Comparison of ENCODE assay signal across 9 mouse cellular contexts in the genomic region with DNA sequence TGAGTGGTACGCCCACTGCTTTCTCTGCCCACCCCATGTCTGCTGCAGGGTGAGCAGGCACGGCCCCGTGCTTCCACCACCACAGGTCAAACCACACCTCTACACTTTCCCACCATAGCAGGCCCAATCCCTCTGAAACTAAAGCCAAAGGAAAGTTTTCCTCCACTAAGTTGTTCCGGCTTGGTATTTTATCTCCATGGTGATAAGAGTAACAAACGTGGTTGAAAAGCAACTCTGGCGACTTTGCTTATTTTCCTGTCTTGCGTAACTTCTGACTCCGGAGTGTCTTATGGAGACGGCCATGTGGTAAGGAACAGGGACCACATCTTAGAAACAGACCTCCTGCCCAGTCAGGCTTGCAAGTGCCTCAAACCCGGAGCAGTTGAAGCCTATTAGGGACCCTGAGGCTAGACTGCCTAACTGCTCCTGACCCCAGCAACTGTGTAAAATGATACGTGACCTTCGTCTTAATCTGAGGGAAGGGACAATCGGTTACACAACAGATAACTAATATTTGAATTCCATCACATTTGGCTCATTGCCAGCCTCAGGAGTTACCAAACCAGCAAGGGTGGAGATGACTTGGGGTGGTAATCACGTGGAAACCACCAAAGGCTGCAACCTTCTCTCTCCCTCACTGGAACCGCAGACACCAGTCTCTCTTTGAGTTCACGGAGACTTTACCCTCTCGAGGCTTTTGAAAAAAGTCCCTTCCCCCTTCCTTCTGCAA. TPM values are rescaled to one million over a fixed set of nuclear protein-coding genes. Genes with fewer than 3 reads are reported as not detected.
DNase-seq lines count a peak whose midpoint lies in the region; ATAC-seq lines count a peak whose summit lies in the region.
"Had no signal": no experiment of that assay in that cellular context is flagged by ENCODE, and none has a peak within 500 bp of the region (broad histone marks: within the 10 kb centered on the region; RNA-seq: fewer than 3 reads in every experiment).

No protein-coding gene starts in this region.

- DNase-seq in liver, embryonic 13.5 days, result peak; percentile 29
- peak; percentile 68 for DNase-seq in skeletal muscle tissue, adult 2 months (ENCODE audit: low read depth, low spot score)
- DNase-seq in layer of hippocampus, adult 18-20 months (ENCODE audit: low spot score in 2 of 2), result no peak

- H3K9me3 ChIP-seq in kidney, embryonic 14.5 days (ENCODE audit: control insufficient read depth, low read length), result no peaks in the 10 kb centered on the region
- no peaks in the 10 kb centered on the region for H3K9me3 ChIP-seq in kidney, embryonic 15.5 days (replicated peaks)
- no peaks in the 10 kb centered on the region for H3K9me3 ChIP-seq in liver, embryonic 13.5 days (replicated peaks)
- H3K9me3 ChIP-seq: limb, embryonic 15.5 days had no signal

- peak; percentile 13; the same call in 1 of the 2 replicates for ATAC-seq in kidney, embryonic 14.5 days (ENCODE audit: low FRiP score, low TSS enrichment)
- no peak for ATAC-seq in kidney, embryonic 15.5 days (replicated peaks; ENCODE audit: low FRiP score)
- ATAC-seq in common myeloid progenitor, adult 5-6 weeks (replicated peaks; ENCODE audit: low read depth, poor library complexity, severe bottlenecking), result peak; percentile 75
- ATAC-seq in liver, embryonic 13.5 days (ENCODE audit: low read depth), result peak; percentile 18; the same call in 1 of the 2 replicates
- ATAC-seq in erythroid progenitor cell, adult 5-6 weeks (replicated peaks; ENCODE audit: low FRiP score, poor library complexity, severe bottlenecking), result no peak
- ATAC-seq in cerebellum, adult (ENCODE audit: insufficient number of reproducible peaks, low FRiP score, low TSS enrichment), result no peak

- no peak overlapping the region for H3K27ac ChIP-seq in kidney, embryonic 14.5 days (ENCODE audit: low read depth, low read length)
- no peak overlapping the region for H3K27ac ChIP-seq in kidney, embryonic 15.5 days
- peak overlapping the region; percentile 69 for H3K27ac ChIP-seq in liver, embryonic 13.5 days
- H3K27ac ChIP-seq: limb, embryonic 15.5 days had no signal

- peaks cover 3% of the 10 kb centered on the region; the same call in 1 of the 2 replicates for H3K4me1 ChIP-seq in kidney, embryonic 14.5 days (ENCODE audit: control insufficient read depth, insufficient read depth, low read length)
- H3K4me1 ChIP-seq in kidney, embryonic 15.5 days, result peaks cover 15% of the 10 kb centered on the region
- H3K4me1 ChIP-seq in liver, embryonic 13.5 days (replicated peaks), result peaks cover 58% of the 10 kb centered on the region
- H3K4me1 ChIP-seq: limb, embryonic 15.5 days had no signal

- H3K4me2 ChIP-seq in kidney, embryonic 14.5 days (replicated peaks; ENCODE audit: low read depth, low read length), result no peak overlapping the region
- H3K4me2 ChIP-seq in kidney, embryonic 15.5 days, result no peak overlapping the region
- H3K4me2 ChIP-seq in liver, embryonic 13.5 days, result 0 out of 2 replicates have a peak overlapping the region, but pooled peaks have one; percentile 3
- H3K4me2 ChIP-seq: limb, embryonic 15.5 days had no signal

- no peaks in the 10 kb centered on the region for H3K27me3 ChIP-seq in kidney, embryonic 14.5 days (ENCODE audit: control insufficient read depth, insufficient read depth, low read length)
- H3K27me3 ChIP-seq in kidney, embryonic 15.5 days, result no peaks in the 10 kb centered on the region
- H3K27me3 ChIP-seq in liver, embryonic 13.5 days, result no peaks in the 10 kb centered on the region
- H3K27me3 ChIP-seq: limb, embryonic 15.5 days had no signal

- no peak overlapping the region for H3K4me3 ChIP-seq in kidney, embryonic 14.5 days (ENCODE audit: low read length)
- no peak overlapping the region for H3K4me3 ChIP-seq in kidney, embryonic 15.5 days (replicated peaks)
- no peak overlapping the region for H3K4me3 ChIP-seq in liver, embryonic 13.5 days (replicated peaks)
- H3K4me3 ChIP-seq: limb, embryonic 15.5 days had no signal

- H3K36me3 ChIP-seq in kidney, embryonic 14.5 days (ENCODE audit: control insufficient read depth, insufficient read depth, low read length), result no peaks in the 10 kb centered on the region
- no peaks in the 10 kb centered on the region for H3K36me3 ChIP-seq in kidney, embryonic 15.5 days
- H3K36me3 ChIP-seq in liver, embryonic 13.5 days, result no peaks in the 10 kb centered on the region
- H3K36me3 ChIP-seq: limb, embryonic 15.5 days had no signal

- WGBS in kidney, embryonic 14.5 days, result 53% methylated on average over 17 of the region's 17 CpGs
- 52% methylated on average over 17 of the region's 17 CpGs for WGBS in kidney, embryonic 15.5 days
- WGBS in liver, embryonic 13.5 days (ENCODE audit: insufficient replicate concordance), result 24% methylated on average over 17 of the region's 17 CpGs

- no peak overlapping the region for H3K9ac ChIP-seq in kidney, embryonic 14.5 days (ENCODE audit: low read depth, low read length)
- H3K9ac ChIP-seq in kidney, embryonic 15.5 days, result no peak overlapping the region
- H3K9ac ChIP-seq in liver, embryonic 13.5 days, result no peak overlapping the region
- H3K9ac ChIP-seq: limb, embryonic 15.5 days had no signal

RNA-seq across cellular contexts. Expression of a gene that starts 13.5 kb away (rescaled TPM):
- polyA plus RNA-seq in kidney, embryonic 14.5 days (2014; fragmentation: Nextera tagmentation; extraction: Ambion mirVana), result 2.8 TPM in 2 replicates
- polyA plus RNA-seq in kidney, embryonic 15.5 days (2015; fragmentation: Nextera tagmentation; extraction: Ambion mirVana), result 3.9 and 5.9 TPM in 2 replicates
- total RNA-seq in common myeloid progenitor, adult 5-6 weeks (2017), result 12.5 and 15.8 TPM in 2 replicates
- 2.9 and 3.9 TPM in 2 replicates for polyA plus RNA-seq in liver, embryonic 13.5 days (2015; fragmentation: Nextera tagmentation; extraction: Ambion mirVana)
- 100 to 1,000 TPM; 269 to 293 TPM for total RNA-seq in layer of hippocampus, adult 18-20 months (2021)
- total RNA-seq in erythroid progenitor cell, adult 5-6 weeks (2015; ENCODE audit: low replicate concordance), result 6.1 TPM in 1 of 2 replicates, not detected in the other
- total RNA-seq in erythroid progenitor cell, adult 5-6 weeks (2017; ENCODE audit: low replicate concordance), result 0.68 and 1.0 TPM in 2 replicates

RNA-seq across cellular contexts. Expression of a gene that starts 14.8 kb away (rescaled TPM):
- 0.71 and 1.1 TPM in 2 replicates for polyA plus RNA-seq in kidney, embryonic 14.5 days (2014; fragmentation: Nextera tagmentation; extraction: Ambion mirVana)
- polyA plus RNA-seq in kidney, embryonic 15.5 days (2015; fragmentation: Nextera tagmentation; extraction: Ambion mirVana), result 1.6 and 2.0 TPM in 2 replicates
- total RNA-seq in common myeloid progenitor, adult 5-6 weeks (2017), result 1.9 and 2.7 TPM in 2 replicates
- polyA plus RNA-seq in liver, embryonic 13.5 days (2015; fragmentation: Nextera tagmentation; extraction: Ambion mirVana), result 6.1 and 7.0 TPM in 2 replicates
- under 1 TPM; 0.22 to 0.38 TPM for total RNA-seq in layer of hippocampus, adult 18-20 months (2021)
- total RNA-seq in erythroid progenitor cell, adult 5-6 weeks (2015; ENCODE audit: low replicate concordance), result 1.8 and 4.2 TPM in 2 replicates
- 0.39 and 0.91 TPM in 2 replicates for total RNA-seq in erythroid progenitor cell, adult 5-6 weeks (2017; ENCODE audit: low replicate concordance)

RNA-seq across cellular contexts. Expression of a gene that starts 34.1 kb away (rescaled TPM):
- 3.9 and 4.3 TPM in 2 replicates for polyA plus RNA-seq in kidney, embryonic 14.5 days (2014; fragmentation: Nextera tagmentation; extraction: Ambion mirVana)
- 7.9 and 8.3 TPM in 2 replicates for polyA plus RNA-seq in kidney, embryonic 15.5 days (2015; fragmentation: Nextera tagmentation; extraction: Ambion mirVana)
- total RNA-seq in common myeloid progenitor, adult 5-6 weeks (2017), result 1.7 and 3.9 TPM in 2 replicates
- 7.5 and 8.4 TPM in 2 replicates for polyA plus RNA-seq in liver, embryonic 13.5 days (2015; fragmentation: Nextera tagmentation; extraction: Ambion mirVana)
- 1 to 10 TPM; 1.2 TPM for total RNA-seq in layer of hippocampus, adult 18-20 months (2021)
- total RNA-seq in erythroid progenitor cell, adult 5-6 weeks (2015; ENCODE audit: low replicate concordance), result 5.4 TPM in 1 of 2 replicates, not detected in the other
- total RNA-seq in erythroid progenitor cell, adult 5-6 weeks (2017; ENCODE audit: low replicate concordance), result 0.51 and 2.4 TPM in 2 replicates

Comparison
In these comparisons a context has a peak if more than half of its experiments do, and no peak if none do; other contexts are left out.
1. ATAC-seq: peak in kidney, embryonic 14.5 days (single experiment), common myeloid progenitor, adult 5-6 weeks (single experiment) and liver, embryonic 13.5 days (single experiment); none in kidney, embryonic 15.5 days (single experiment), erythroid progenitor cell, adult 5-6 weeks (single experiment) and cerebellum, adult (single experiment).
2. DNase-seq: peak in liver, embryonic 13.5 days (single experiment) and skeletal muscle tissue, adult 2 months (single experiment); none in layer of hippocampus, adult 18-20 months (0 of 2).
3. RNA of a gene that starts 13.5 kb away (total RNA-seq): 269 to 293 TPM in layer of hippocampus, adult 18-20 months; 12.5 to 15.8 TPM in common myeloid progenitor, adult 5-6 weeks and 0.68 to 6.1 TPM in erythroid progenitor cell, adult 5-6 weeks; every median in the first group is over 10 times any median in the second.